Mouse (Mus musculus) liver, embryonic 12.5 days (tissue): ENCODE measurements around the gene Mfng. TPM values are rescaled to one million over a fixed set of nuclear protein-coding genes. Genes with fewer than 3 reads are reported as not detected.

Source experiments
- ATAC-seq: fragments of 200-750 bp; cut with Nextera tagmentation; 2 replicates; pipeline ENCODE4 v1.8.0; 2017; ENCODE audit warnings: moderate number of reproducible peaks, mild to moderate bottlenecking, moderate library complexity
- H3K27ac ChIP-seq: fragments of 300-500 bp; sonication (generic); 2 replicates; pipeline ENCODE4 v1.5.1; 2016; ENCODE audit warnings: mild to moderate bottlenecking
- H3K27me3 ChIP-seq: fragments of 300-500 bp; sonication (generic); replicated peaks from 2 replicates; pipeline ENCODE4 v1.6.1; 2016; ENCODE audit warnings: mild to moderate bottlenecking, moderate library complexity
- H3K36me3 ChIP-seq: fragments of 300-500 bp; sonication (generic); 2 replicates; pipeline ENCODE4 v1.6.1; 2016; ENCODE audit warnings: mild to moderate bottlenecking, moderate library complexity
- H3K4me1 ChIP-seq: fragments of 300-500 bp; sonication (generic); 2 replicates; pipeline ENCODE4 v1.6.1; 2016
- H3K4me2 ChIP-seq: fragments of 300-500 bp; sonication (generic); 2 replicates; pipeline ENCODE4 v1.6.1; 2016; ENCODE audit warnings: mild to moderate bottlenecking, moderate library complexity
- H3K4me3 ChIP-seq: fragments of 300-500 bp; sonication (generic); 2 replicates; pipeline ENCODE4 v1.5.1; 2016; ENCODE audit warnings: mild to moderate bottlenecking, moderate library complexity
- H3K9ac ChIP-seq: fragments of 300-500 bp; sonication (generic); 2 replicates; pipeline ENCODE4 v1.6.1; 2016; ENCODE audit warnings: mild to moderate bottlenecking, moderate library complexity
- H3K9me3 ChIP-seq: fragments of 300-500 bp; sonication (generic); replicated peaks from 2 replicates; pipeline ENCODE4 v1.6.1; 2016; ENCODE audit warnings: mild to moderate bottlenecking, moderate library complexity
- WGBS: fragments of 180-500 bp; shearing (Covaris S2); methylation state at CpG from one replicate; pipeline ENCODE4 v1.1.7; 2016; ENCODE audit not compliant: insufficient replicate concordance; 5-methylcytosine and 5-hydroxymethylcytosine counted together
- polyA plus RNA-seq: library from polyadenylated mRNA; unstranded; fragments of >200 nt; fragmentation: Nextera tagmentation; extraction: Ambion mirVana; gene quantifications from 2 replicates; pipeline ENCODE4 v1.2.1, GENCODE M21; 2016

The Mfng gene
- polyA plus RNA-seq, 1 experiment from 2014 or later = 11.7 TPM

GRCm38 (mm10) chr15:78802776-78803391, 29.6 kb upstream of the Mfng start, which contains the start of gene Card10:
TSS of gene Card10 (minus strand) at chr15:78803042.
- H3K27ac ChIP-seq = no peak within 1 kb of the TSS
- ATAC-seq = peak; percentile 44
- H3K4me1 ChIP-seq = peaks cover 28% of the 10 kb centered on the region
- H3K4me3 ChIP-seq = peak within 1 kb of the TSS; percentile 60
- peak within 1 kb of the TSS; percentile 53 for H3K9ac ChIP-seq
- H3K4me2 ChIP-seq = peak within 1 kb of the TSS; percentile 78
- WGBS = 2% methylated on average over 67 of the region's 70 CpGs
- H3K36me3 ChIP-seq = no peaks in the 10 kb centered on the region
- H3K27me3 ChIP-seq = peaks cover 85% of the 10 kb centered on the region
- H3K9me3 ChIP-seq = no peaks in the 10 kb centered on the region

- no peak for ATAC-seq
- Histone ChIP-seq H3K36me3 (no peaks in the 10 kb centered on the region), H3K27ac (no peak overlapping the region), H3K9me3 (no peaks in the 10 kb centered on the region), H3K27me3 (peaks cover 78% of the 10 kb centered on the region), H3K9ac (peak overlapping the region; percentile 53), H3K4me3 (peak overlapping the region; percentile 60), H3K4me1 (peaks cover 28% of the 10 kb centered on the region), H3K4me2 (peak overlapping the region; percentile 78)
- WGBS = 6% methylated on average over 67 of the region's 67 CpGs
Observed at GRCm38 (mm10) chr15:78801971-78802741, 28.9 kb upstream of the Mfng start.

- peak overlapping the region; percentile 60; the same call in 1 of the 2 replicates for H3K4me3 ChIP-seq
- H3K4me2 ChIP-seq = peak overlapping the region; percentile 78
- H3K27ac ChIP-seq = no peak overlapping the region
- peaks cover 28% of the 10 kb centered on the region for H3K4me1 ChIP-seq
- no peaks in the 10 kb centered on the region for H3K9me3 ChIP-seq
- no peak for ATAC-seq
- H3K27me3 ChIP-seq = peaks cover 72% of the 10 kb centered on the region
- WGBS = 84% methylated on average over 9 of the region's 9 CpGs
- H3K36me3 ChIP-seq = no peaks in the 10 kb centered on the region
- H3K9ac ChIP-seq = no peak overlapping the region
Observed at GRCm38 (mm10) chr15:78801571-78801970, 28.3 kb upstream of the Mfng start.

GRCm38 (mm10) chr15:78799029-78799428, 25.8 kb upstream of the Mfng start:
- 78% methylated on average over 16 of the region's 21 CpGs for WGBS
- Histone ChIP-seq H3K9ac (no peak overlapping the region), H3K4me3 (no peak overlapping the region), H3K4me2 (no peak overlapping the region), H3K27ac (no peak overlapping the region), H3K9me3 (no peaks in the 10 kb centered on the region), H3K4me1 (peaks cover 22% of the 10 kb centered on the region), H3K36me3 (0 out of 2 replicates have a peak, but pooled peaks cover under 1% of the 10 kb centered on the region), H3K27me3 (peaks cover 49% of the 10 kb centered on the region)
- ATAC-seq = no peak

GRCm38 (mm10) chr15:78797060-78797329, 23.7 kb upstream of the Mfng start:
- no peak overlapping the region for H3K4me2 ChIP-seq
- H3K36me3 ChIP-seq = peaks cover 5% of the 10 kb centered on the region; the same call in 1 of the 2 replicates
- ATAC-seq = no peak
- H3K4me1 ChIP-seq = peaks cover 3% of the 10 kb centered on the region; the same call in 1 of the 2 replicates
- H3K27me3 ChIP-seq = peaks cover 29% of the 10 kb centered on the region
- no peaks in the 10 kb centered on the region for H3K9me3 ChIP-seq
- no peak overlapping the region for H3K27ac ChIP-seq
- no peak overlapping the region for H3K4me3 ChIP-seq
- 73% methylated on average over 8 of the region's 8 CpGs for WGBS
- no peak overlapping the region for H3K9ac ChIP-seq

- Histone ChIP-seq H3K9me3 (no peaks in the 10 kb centered on the region), H3K9ac (no peak overlapping the region), H3K36me3 (peaks cover 5% of the 10 kb centered on the region; the same call in 1 of the 2 replicates), H3K4me1 (no peaks in the 10 kb centered on the region), H3K27ac (no peak overlapping the region), H3K4me2 (no peak overlapping the region), H3K4me3 (no peak overlapping the region), H3K27me3 (peaks cover 23% of the 10 kb centered on the region)
- 70% methylated on average over 25 of the region's 25 CpGs for WGBS
- ATAC-seq = no peak
Observed at GRCm38 (mm10) chr15:78796196-78797059, 23.2 kb upstream of the Mfng start.

GRCm38 (mm10) chr15:78790990-78791389, 17.7 kb upstream of the Mfng start:
- no peak for ATAC-seq
- H3K9ac ChIP-seq = no peak overlapping the region
- H3K4me3 ChIP-seq = no peak overlapping the region
- peaks cover 26% of the 10 kb centered on the region for H3K4me1 ChIP-seq
- peaks cover 8% of the 10 kb centered on the region; the same call in 1 of the 2 replicates for H3K36me3 ChIP-seq
- 73% methylated on average over 12 of the region's 12 CpGs for WGBS
- H3K27me3 ChIP-seq = no peaks in the 10 kb centered on the region; the same call in 1 of the 2 replicates
- no peak overlapping the region for H3K4me2 ChIP-seq
- H3K9me3 ChIP-seq = no peaks in the 10 kb centered on the region
- H3K27ac ChIP-seq = no peak overlapping the region

- Histone ChIP-seq H3K27me3 (no peaks in the 10 kb centered on the region; the same call in 1 of the 2 replicates), H3K4me1 (peaks cover 28% of the 10 kb centered on the region), H3K4me3 (no peak overlapping the region), H3K9ac (no peak overlapping the region), H3K27ac (no peak overlapping the region), H3K4me2 (no peak overlapping the region), H3K9me3 (no peaks in the 10 kb centered on the region), H3K36me3 (peaks cover 8% of the 10 kb centered on the region; the same call in 1 of the 2 replicates)
- WGBS = 34% methylated on average over 4 of the region's 4 CpGs
- ATAC-seq = peak; percentile 44; the same call in 1 of the 2 replicates
Observed at GRCm38 (mm10) chr15:78790451-78790850, 17.2 kb upstream of the Mfng start.

GRCm38 (mm10) chr15:78789721-78790323, 16.5 kb upstream of the Mfng start:
- Histone ChIP-seq H3K4me3 (no peak overlapping the region), H3K27ac (no peak overlapping the region), H3K27me3 (no peaks in the 10 kb centered on the region; the same call in 1 of the 2 replicates), H3K4me1 (peaks cover 28% of the 10 kb centered on the region), H3K9me3 (no peaks in the 10 kb centered on the region), H3K36me3 (peaks cover 8% of the 10 kb centered on the region; the same call in 1 of the 2 replicates), H3K9ac (no peak overlapping the region), H3K4me2 (no peak overlapping the region)
- 72% methylated on average over 13 of the region's 13 CpGs for WGBS
- ATAC-seq = no peak

GRCm38 (mm10) chr15:78788042-78788441, 14.8 kb upstream of the Mfng start:
- no peak for ATAC-seq
- Histone ChIP-seq H3K4me3 (no peak overlapping the region), H3K36me3 (0 out of 2 replicates have a peak, but pooled peaks cover 2% of the 10 kb centered on the region), H3K4me2 (no peak overlapping the region), H3K4me1 (peaks cover 28% of the 10 kb centered on the region), H3K27ac (no peak overlapping the region), H3K9me3 (no peaks in the 10 kb centered on the region), H3K9ac (no peak overlapping the region), H3K27me3 (no peaks in the 10 kb centered on the region)
- 53% methylated on average over 3 of the region's 3 CpGs for WGBS

GRCm38 (mm10) chr15:78787287-78787856, 14.1 kb upstream of the Mfng start:
- peaks cover 28% of the 10 kb centered on the region for H3K4me1 ChIP-seq
- no peaks in the 10 kb centered on the region for H3K27me3 ChIP-seq
- ATAC-seq = no peak
- H3K9me3 ChIP-seq = no peaks in the 10 kb centered on the region
- H3K9ac ChIP-seq = no peak overlapping the region
- no peak overlapping the region for H3K4me2 ChIP-seq
- H3K4me3 ChIP-seq = no peak overlapping the region
- 0 out of 2 replicates have a peak, but pooled peaks cover 2% of the 10 kb centered on the region for H3K36me3 ChIP-seq
- no peak overlapping the region for H3K27ac ChIP-seq
- 48% methylated on average over 9 of the region's 9 CpGs for WGBS
